Comparison of ENCODE assay signal across 13 mouse cellular contexts in genomic region chr8:10935231-10935630, GRCm38 (mm10).
DNase-seq lines count a peak whose midpoint lies in the region; ATAC-seq and TF ChIP-seq lines count a peak whose summit lies in the region.
"Had no signal": no experiment of that assay in that cellular context is flagged by ENCODE, and none has a peak within 500 bp of the region (broad histone marks: within the 10 kb centered on the region; RNA-seq: fewer than 3 reads in every experiment).

No protein-coding gene starts in this region.

- no peaks in the 10 kb centered on the region for H3K36me3 ChIP-seq in forebrain, embryonic 10.5 days (replicated peaks)
- no peaks in the 10 kb centered on the region for H3K36me3 ChIP-seq in forebrain, postnatal 0 days (ENCODE audit: insufficient read depth)
- H3K36me3 ChIP-seq in limb, embryonic 13.5 days = no peaks in the 10 kb centered on the region
- H3K36me3 ChIP-seq: embryonic facial prominence, embryonic 12.5 days; G1E; neural tube, embryonic 12.5 days had no signal

- no peak for TF ChIP-seq CTCF in forebrain, postnatal 0 days (IDR thresholded peaks at IDR 0.05; ENCODE audit: low read depth)

- H3K4me3 ChIP-seq in forebrain, embryonic 10.5 days = no peak overlapping the region
- H3K4me3 ChIP-seq in forebrain, postnatal 0 days (ENCODE audit: low read depth, low read length) = no peak overlapping the region
- H3K4me3 ChIP-seq in limb, embryonic 13.5 days = no peak overlapping the region
- H3K4me3 ChIP-seq: embryonic facial prominence, embryonic 12.5 days; neural tube, embryonic 12.5 days had no signal

- H3K27ac ChIP-seq in forebrain, embryonic 10.5 days = peak overlapping the region; percentile 2; the same call in 1 of the 2 replicates
- no peak overlapping the region for H3K27ac ChIP-seq in forebrain, postnatal 0 days (ENCODE audit: low read depth, low read length)
- H3K27ac ChIP-seq in limb, embryonic 13.5 days = peak overlapping the region; percentile 74
- H3K27ac ChIP-seq: embryonic facial prominence, embryonic 12.5 days; neural tube, embryonic 12.5 days had no signal

- no peak overlapping the region for H3K9ac ChIP-seq in forebrain, postnatal 0 days
- H3K9ac ChIP-seq in limb, embryonic 13.5 days = no peak overlapping the region
- H3K9ac ChIP-seq: embryonic facial prominence, embryonic 12.5 days; neural tube, embryonic 12.5 days had no signal

- H3K27me3 ChIP-seq in forebrain, embryonic 10.5 days (ENCODE audit: poor library complexity, severe bottlenecking) = peaks cover 92% of the 10 kb centered on the region
- H3K27me3 ChIP-seq in forebrain, postnatal 0 days (ENCODE audit: insufficient read depth, low read length) = no peaks in the 10 kb centered on the region
- 0 out of 2 replicates have a peak, but pooled peaks cover 3% of the 10 kb centered on the region for H3K27me3 ChIP-seq in limb, embryonic 13.5 days
- H3K27me3 ChIP-seq: embryonic facial prominence, embryonic 12.5 days; neural tube, embryonic 12.5 days had no signal

- peaks cover 19% of the 10 kb centered on the region for H3K4me1 ChIP-seq in forebrain, embryonic 10.5 days
- H3K4me1 ChIP-seq in forebrain, postnatal 0 days (ENCODE audit: insufficient read depth) = no peaks in the 10 kb centered on the region
- peaks cover 45% of the 10 kb centered on the region for H3K4me1 ChIP-seq in limb, embryonic 13.5 days

- H3K4me2 ChIP-seq in forebrain, postnatal 0 days (ENCODE audit: low read depth) = no peak overlapping the region
- no peak overlapping the region for H3K4me2 ChIP-seq in limb, embryonic 13.5 days (replicated peaks)
- H3K4me2 ChIP-seq: embryonic facial prominence, embryonic 12.5 days; neural tube, embryonic 12.5 days had no signal

- H3K9me3 ChIP-seq in forebrain, embryonic 10.5 days = no peaks in the 10 kb centered on the region
- H3K9me3 ChIP-seq in forebrain, postnatal 0 days (ENCODE audit: low read length) = no peaks in the 10 kb centered on the region
- no peaks in the 10 kb centered on the region for H3K9me3 ChIP-seq in limb, embryonic 13.5 days
- H3K9me3 ChIP-seq: embryonic facial prominence, embryonic 12.5 days; G1E; neural tube, embryonic 12.5 days had no signal

- no peak for DNase-seq in forebrain, embryonic 10.5 days (ENCODE audit: extremely low spot score, low spot score)
- no peak for DNase-seq in forebrain, postnatal 0 days
- peak; percentile 61 for DNase-seq in urinary bladder, postnatal 14 days (ENCODE audit: low spot score)
- DNase-seq in urinary bladder, postnatal 10 days (ENCODE audit: low spot score) = no peak
- no peak for DNase-seq in right cerebral cortex, postnatal 14 days
- DNase-seq in thymus, postnatal 14 days = no peak
- no peak for DNase-seq in retina, embryonic 14.5 days (ENCODE audit: low spot score)
- DNase-seq: cerebellum, adult 8-10 months; gastrocnemius, postnatal 10 days had no signal

- ATAC-seq in forebrain, postnatal 0 days = no peak
- ATAC-seq in limb, embryonic 13.5 days (ENCODE audit: low FRiP score, low read depth) = peak; percentile 76; the same call in 1 of the 2 replicates

- 87% methylated on average over 8 of the region's 8 CpGs for WGBS in forebrain, embryonic 10.5 days
- 75% methylated on average over 8 of the region's 8 CpGs for WGBS in forebrain, postnatal 0 days
- 52% methylated on average over 8 of the region's 8 CpGs for WGBS in limb, embryonic 13.5 days
